Mouse (Mus musculus): ENCODE results near the gene S100a7a. TPM values are rescaled to one million over a fixed set of nuclear protein-coding genes. Genes with fewer than 3 reads are reported as not detected.

S100a7a gene
- polyA plus RNA-seq, 1 experiment from 2014 or later: 0.06 TPM

Other genes starting within 250 kb of the S100a7a start
- 6.7 and 7.2 TPM in 2 replicates for gene Ints3, start 220.4 kb upstream of the S100a7a start, polyA plus RNA-seq (2015; fragmentation: Nextera tagmentation; extraction: Ambion mirVana)
- gene Npr1, start 188.2 kb upstream of the S100a7a start, polyA plus RNA-seq (2015; fragmentation: Nextera tagmentation; extraction: Ambion mirVana): 4.1 and 4.3 TPM in 2 replicates
- 44.8 and 48.7 TPM in 2 replicates for gene Ilf2, start 177.9 kb upstream of the S100a7a start, polyA plus RNA-seq (2015; fragmentation: Nextera tagmentation; extraction: Ambion mirVana)
- 17.8 and 18.2 TPM in 2 replicates for gene Snapin, start 163.0 kb upstream of the S100a7a start, polyA plus RNA-seq (2015; fragmentation: Nextera tagmentation; extraction: Ambion mirVana)
- gene Chtop, start 144.5 kb upstream of the S100a7a start, polyA plus RNA-seq (2015; fragmentation: Nextera tagmentation; extraction: Ambion mirVana): 38.8 and 41.2 TPM in 2 replicates
- gene S100a1, start 139.6 kb upstream of the S100a7a start, polyA plus RNA-seq (2015; fragmentation: Nextera tagmentation; extraction: Ambion mirVana): 26.5 and 33.8 TPM in 2 replicates
- gene S100a13, start 139.6 kb upstream of the S100a7a start, polyA plus RNA-seq (2015; fragmentation: Nextera tagmentation; extraction: Ambion mirVana): 18.9 and 19.6 TPM in 2 replicates
- 0.09 TPM in 1 of 2 replicates, not detected in the other for gene S100a14, start 127.2 kb upstream of the S100a7a start, polyA plus RNA-seq (2015; fragmentation: Nextera tagmentation; extraction: Ambion mirVana)
- 31.5 and 34.8 TPM in 2 replicates for gene S100a16, start 116.8 kb upstream of the S100a7a start, polyA plus RNA-seq (2015; fragmentation: Nextera tagmentation; extraction: Ambion mirVana)
- gene S100a3, start 93.4 kb upstream of the S100a7a start, polyA plus RNA-seq (2015; fragmentation: Nextera tagmentation; extraction: Ambion mirVana): not detected in 2 replicates
- not detected in 2 replicates for gene S100a2, start 63.8 kb upstream of the S100a7a start, polyA plus RNA-seq (2015; fragmentation: Nextera tagmentation; extraction: Ambion mirVana)
- gene Gm42674, start 52.1 kb upstream of the S100a7a start, polyA plus RNA-seq (2015; fragmentation: Nextera tagmentation; extraction: Ambion mirVana): not detected in 2 replicates
- 2.2 and 2.5 TPM in 2 replicates for gene S100a4, start 50.2 kb upstream of the S100a7a start, polyA plus RNA-seq (2015; fragmentation: Nextera tagmentation; extraction: Ambion mirVana)
- not detected in 2 replicates for gene S100a5, start 45.5 kb upstream of the S100a7a start, polyA plus RNA-seq (2015; fragmentation: Nextera tagmentation; extraction: Ambion mirVana)
- 18.6 and 18.7 TPM in 2 replicates for gene S100a6, start 41.1 kb upstream of the S100a7a start, polyA plus RNA-seq (2015; fragmentation: Nextera tagmentation; extraction: Ambion mirVana)
- 2,698 and 2,791 TPM in 2 replicates for gene S100a8, start 15.0 kb downstream of the S100a7a start, polyA plus RNA-seq (2015; fragmentation: Nextera tagmentation; extraction: Ambion mirVana)
- gene S100a9, start 41.7 kb downstream of the S100a7a start, polyA plus RNA-seq (2015; fragmentation: Nextera tagmentation; extraction: Ambion mirVana): 1,737 and 1,805 TPM in 2 replicates
- 0.06 TPM in 1 of 2 replicates, not detected in the other for gene Pglyrp4, start 72.9 kb downstream of the S100a7a start, polyA plus RNA-seq (2015; fragmentation: Nextera tagmentation; extraction: Ambion mirVana)
- not detected in 2 replicates for gene Gm5849, start 123.9 kb downstream of the S100a7a start, polyA plus RNA-seq (2015; fragmentation: Nextera tagmentation; extraction: Ambion mirVana)

Data from liver, embryonic 16.5 days (tissue).